Mouse (Mus musculus) myocyte (in vitro differentiated cells): ENCODE measurements around the gene Ugt1a1. TPM values are rescaled to one million over a fixed set of nuclear protein-coding genes. Genes with fewer than 3 reads are reported as not detected.

Experiments used
- H3K27me3 ChIP-seq: one replicate; pipeline ENCODE4 v1.6.1; 2011; ENCODE audit not compliant: control insufficient read depth, insufficient read depth, insufficient read length
- H3K36me3 ChIP-seq: one replicate; pipeline ENCODE4 v1.6.1; 2011; ENCODE audit not compliant: control insufficient read depth, insufficient read depth
- H3K4me2 ChIP-seq: one replicate; pipeline ENCODE4 v1.6.1; 2011; ENCODE audit warnings: low read depth, control low read depth
- H3K4me3 ChIP-seq: one replicate; pipeline ENCODE4 v1.5.1; 2011; ENCODE audit warnings: mild to moderate bottlenecking, control low read depth, moderate library complexity
- H3K79me2 ChIP-seq: one replicate; pipeline ENCODE4 v1.6.1; 2011; ENCODE audit not compliant: control insufficient read depth, insufficient read depth
- H3ac ChIP-seq: one replicate; pipeline ENCODE4 v1.6.1; 2011; ENCODE audit not compliant: control insufficient read depth, insufficient read length
- CEBPB ChIP-seq: IDR thresholded peaks from 2 replicates; pipeline ENCODE4 v1.6.1; 2011; ENCODE audit warnings: mild to moderate bottlenecking, moderate library complexity; ENCODE audit not compliant: poor library complexity, insufficient read depth, severe bottlenecking
- E2F4 ChIP-seq: IDR thresholded peaks from one replicate; pipeline ENCODE4 v1.6.1; 2011; ENCODE audit warnings: mild to moderate bottlenecking, control low read depth, moderate library complexity; ENCODE audit not compliant: insufficient read depth
- MAX ChIP-seq: IDR thresholded peaks from one replicate; pipeline ENCODE4 v1.6.1; 2011; ENCODE audit warnings: low read depth, mild to moderate bottlenecking, control low read depth
- MYOD1 ChIP-seq, 3 experiments: IDR thresholded peaks; one replicate each; pipeline ENCODE4 v1.6.1; 2011; ENCODE audit warnings: control low read depth in 2 of 3, low read depth in 2 of 3, mild to moderate bottlenecking in 2 of 3, moderate library complexity in 1 of 3; ENCODE audit not compliant: insufficient read length in 2 of 3, control insufficient read depth in 1 of 3
- MYOG ChIP-seq, 3 experiments: IDR thresholded peaks; one replicate each; pipeline ENCODE4 v1.6.1; 2011; ENCODE audit warnings: control low read depth in 2 of 3, low read depth in 2 of 3, mild to moderate bottlenecking in 2 of 3; ENCODE audit not compliant: insufficient read length in 2 of 3, control insufficient read depth in 1 of 3, insufficient read depth in 1 of 3
- POLR2A ChIP-seq: IDR thresholded peaks from one replicate; pipeline ENCODE4 v1.6.1; 2011; ENCODE audit warnings: low read depth, mild to moderate bottlenecking, control low read depth, moderate library complexity; ENCODE audit not compliant: insufficient read length
- POLR2AphosphoS2 ChIP-seq: IDR thresholded peaks from one replicate; pipeline ENCODE4 v1.6.1; 2011; ENCODE audit warnings: low read depth, control low read depth; ENCODE audit not compliant: insufficient read length
- REST ChIP-seq: IDR thresholded peaks from one replicate; pipeline ENCODE4 v1.6.1; 2011; ENCODE audit warnings: mild to moderate bottlenecking, control low read depth, moderate library complexity; ENCODE audit not compliant: insufficient read depth, insufficient read length
- SRF ChIP-seq: IDR thresholded peaks from one replicate; pipeline ENCODE4 v1.6.1; 2011; ENCODE audit warnings: low read depth; ENCODE audit not compliant: control insufficient read depth, insufficient read length
- TCF12 ChIP-seq: IDR thresholded peaks from one replicate; pipeline ENCODE4 v1.6.1; 2011; ENCODE audit warnings: mild to moderate bottlenecking, control low read depth; ENCODE audit not compliant: poor library complexity, insufficient read depth, severe bottlenecking
- TCF3 ChIP-seq: IDR thresholded peaks from one replicate; pipeline ENCODE4 v1.6.1; 2011; ENCODE audit warnings: low read depth, control low read depth; ENCODE audit not compliant: insufficient read length
- USF1 ChIP-seq: IDR thresholded peaks from one replicate; pipeline ENCODE4 v1.6.1; 2011; ENCODE audit warnings: low read depth, mild to moderate bottlenecking, control low read depth, moderate library complexity
- polyA plus RNA-seq: library from polyadenylated mRNA; unstranded; fragments of >200 nt; fragmentation: generic; extraction: Trizol; gene quantifications from one replicate; pipeline ENCODE4 v1.2.1, GENCODE M21; 2012; ENCODE audit warnings: missing spikeins

The Ugt1a1 gene
- polyA plus RNA-seq, 1 experiment = not detected

GRCm38 (mm10) chr1:88246386-88246785, 34.6 kb downstream of the Ugt1a1 start:
- Histone ChIP-seq H3K4me2 (no peak overlapping the region), H3K27me3 (peaks cover 14% of the 10 kb centered on the region), H3K79me2 (no peaks in the 10 kb centered on the region), H3ac (no peak overlapping the region), H3K36me3 (no peaks in the 10 kb centered on the region), H3K4me3 (no peak overlapping the region)
- TF ChIP-seq POLR2A = no peak
- TF ChIP-seq POLR2AphosphoS2 = no peak
- TF ChIP-seq USF1 = no peak
- TF ChIP-seq SRF = no peak
- TF ChIP-seq MAX = no peak
- TF ChIP-seq MYOG (IDR thresholded peaks at IDR 0.05; ENCODE audit: control insufficient read depth in 1 of 3, insufficient read depth in 1 of 3, insufficient read length in 2 of 3, low read depth in 2 of 3) = no peak
- TF ChIP-seq CEBPB = no peak
- no peak for TF ChIP-seq REST
- no peak for TF ChIP-seq MYOD1 (IDR thresholded peaks at IDR 0.05; ENCODE audit: control insufficient read depth in 1 of 3, insufficient read length in 2 of 3, low read depth in 2 of 3)
- no peak for TF ChIP-seq TCF12
- TF ChIP-seq TCF3 = no peak
- no peak for TF ChIP-seq E2F4

- no peak overlapping the region for H3ac ChIP-seq
- H3K4me2 ChIP-seq = no peak overlapping the region
- H3K36me3 ChIP-seq = no peaks in the 10 kb centered on the region
- H3K27me3 ChIP-seq = peaks cover 12% of the 10 kb centered on the region
- no peak overlapping the region for H3K4me3 ChIP-seq
- H3K79me2 ChIP-seq = no peaks in the 10 kb centered on the region
- TF ChIP-seq REST = no peak
- no peak for TF ChIP-seq MYOG (IDR thresholded peaks at IDR 0.05; ENCODE audit: control insufficient read depth in 1 of 3, insufficient read depth in 1 of 3, insufficient read length in 2 of 3, low read depth in 2 of 3)
- no peak for TF ChIP-seq POLR2A
- no peak for TF ChIP-seq TCF12
- TF ChIP-seq TCF3 = no peak
- no peak for TF ChIP-seq MYOD1 (IDR thresholded peaks at IDR 0.05; ENCODE audit: control insufficient read depth in 1 of 3, insufficient read length in 2 of 3, low read depth in 2 of 3)
- no peak for TF ChIP-seq E2F4
- no peak for TF ChIP-seq USF1
- no peak for TF ChIP-seq CEBPB
- no peak for TF ChIP-seq SRF
- no peak for TF ChIP-seq MAX
- no peak for TF ChIP-seq POLR2AphosphoS2
Measured at GRCm38 (mm10) chr1:88247660-88248059, 35.9 kb downstream of the Ugt1a1 start.

- TF ChIP-seq POLR2AphosphoS2 (no peak), MAX (no peak), TCF12 (no peak), TCF3 (no peak), USF1 (no peak), REST (no peak), E2F4 (no peak), SRF (no peak), CEBPB (no peak), POLR2A (no peak), MYOG (IDR thresholded peaks at IDR 0.05; ENCODE audit: control insufficient read depth in 1 of 3, insufficient read depth in 1 of 3, insufficient read length in 2 of 3, low read depth in 2 of 3) (no peak), MYOD1 (IDR thresholded peaks at IDR 0.05; ENCODE audit: control insufficient read depth in 1 of 3, insufficient read length in 2 of 3, low read depth in 2 of 3) (no peak)
- no peak overlapping the region for H3K4me2 ChIP-seq
- H3K79me2 ChIP-seq = no peaks in the 10 kb centered on the region
- no peak overlapping the region for H3K4me3 ChIP-seq
- no peak overlapping the region for H3ac ChIP-seq
- peaks cover 8% of the 10 kb centered on the region for H3K27me3 ChIP-seq
- no peaks in the 10 kb centered on the region for H3K36me3 ChIP-seq
Measured at GRCm38 (mm10) chr1:88248658-88249057, 36.9 kb downstream of the Ugt1a1 start.

- Histone ChIP-seq H3K4me3 (no peak overlapping the region), H3K4me2 (no peak overlapping the region)
- TF ChIP-seq USF1 = no peak
- TF ChIP-seq POLR2A = no peak
- TF ChIP-seq E2F4 = no peak
- no peak for TF ChIP-seq POLR2AphosphoS2
- no peak for TF ChIP-seq SRF
- TF ChIP-seq TCF12 = no peak
- TF ChIP-seq MAX = no peak
- TF ChIP-seq MYOG (IDR thresholded peaks at IDR 0.05; ENCODE audit: control insufficient read depth in 1 of 3, insufficient read depth in 1 of 3, insufficient read length in 2 of 3, low read depth in 2 of 3) = no peak
- no peak for TF ChIP-seq CEBPB
Measured at GRCm38 (mm10) chr1:88249596-88249995, 37.8 kb downstream of the Ugt1a1 start.

GRCm38 (mm10) chr1:88250023-88250422, 38.3 kb downstream of the Ugt1a1 start:
- Histone ChIP-seq H3K79me2 (no peaks in the 10 kb centered on the region), H3K36me3 (no peaks in the 10 kb centered on the region), H3K27me3 (peaks cover 8% of the 10 kb centered on the region), H3K4me2 (no peak overlapping the region), H3ac (no peak overlapping the region), H3K4me3 (no peak overlapping the region)
- no peak for TF ChIP-seq MAX
- no peak for TF ChIP-seq TCF12
- no peak for TF ChIP-seq SRF
- TF ChIP-seq USF1 = no peak
- TF ChIP-seq REST = no peak
- no peak for TF ChIP-seq E2F4
- TF ChIP-seq POLR2A = no peak
- no peak for TF ChIP-seq MYOG (IDR thresholded peaks at IDR 0.05; ENCODE audit: control insufficient read depth in 1 of 3, insufficient read depth in 1 of 3, insufficient read length in 2 of 3, low read depth in 2 of 3)

More at GRCm38 (mm10) chr1:88249596-88249995, 37.8 kb downstream of the Ugt1a1 start:
- no peaks in the 10 kb centered on the region for H3K36me3 ChIP-seq
- H3K27me3 ChIP-seq = peaks cover 8% of the 10 kb centered on the region
- H3ac ChIP-seq = no peak overlapping the region
- no peaks in the 10 kb centered on the region for H3K79me2 ChIP-seq
